Mouse (Mus musculus) adrenal gland, postnatal 10 days (tissue): ENCODE data around the gene Atp2a2. TPM values are rescaled to one million over a fixed set of nuclear protein-coding genes. Genes with fewer than 3 reads are reported as not detected.

Experiments
- DNase-seq: peaks from one replicate; pipeline ENCODE4 v3.0.0; 2021; ENCODE audit warnings: mixed read lengths
- total RNA-seq, 2 experiments: library from RNA; stranded (reverse); gene quantifications; 2 replicates each; pipeline ENCODE4 v1.2.3; 2021

Gene Atp2a2
- total RNA-seq, 2 experiments from 2014 or later = 202 to 226 TPM

DNA sequence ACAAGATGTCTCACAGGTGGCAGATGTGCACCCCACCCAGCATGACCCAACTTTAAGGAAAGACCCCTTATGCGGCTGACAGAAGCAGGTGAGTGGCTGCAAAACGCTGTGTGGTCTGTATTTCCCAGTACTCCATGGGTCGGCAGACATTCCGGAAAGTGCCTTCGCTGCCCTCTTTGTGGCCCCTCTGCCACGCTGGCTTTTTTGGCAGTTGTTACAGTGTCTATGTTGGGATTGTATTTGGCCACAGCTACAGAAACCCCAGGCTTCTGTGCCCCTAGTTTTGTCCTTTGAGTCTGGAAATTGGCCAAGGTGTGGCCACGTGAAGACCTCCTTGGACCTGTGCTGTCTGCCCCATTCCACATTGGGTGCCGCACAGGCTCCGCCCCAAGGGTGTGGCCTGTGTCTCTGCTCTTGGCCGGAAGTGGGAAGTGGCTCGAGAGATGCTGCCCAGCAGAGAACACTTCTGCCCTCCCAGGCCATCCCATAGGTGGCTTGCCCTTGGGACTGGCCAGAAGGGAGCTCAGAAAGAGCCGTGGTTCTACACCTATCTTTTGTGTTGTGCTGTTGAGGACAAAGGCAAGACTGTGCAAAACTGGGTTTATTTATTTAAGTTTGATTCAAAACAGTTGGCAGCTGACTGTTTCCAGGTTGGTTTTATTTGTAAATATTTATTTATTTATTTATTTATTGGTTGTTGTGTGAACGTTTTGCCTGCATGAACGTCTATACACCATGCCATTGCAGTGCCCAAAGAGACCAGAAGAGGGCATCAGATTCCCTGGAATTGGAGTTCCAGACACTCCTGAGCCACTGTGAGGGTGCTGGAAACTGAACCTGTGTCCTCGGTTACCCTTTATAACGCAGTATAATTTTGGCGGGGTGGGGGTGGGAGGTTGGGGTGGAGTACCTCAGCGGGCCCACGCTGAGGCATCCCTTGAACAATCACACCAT is 92.1 kb downstream of the Atp2a2 start:
- no peak for DNase-seq

GRCm38 (mm10) chr5:122405537-122405936 is 96.5 kb downstream of the Atp2a2 start:
- no peak for DNase-seq

Other genes starting within 250 kb of the Atp2a2 start
- gene Tctn1, start 237.8 kb downstream of the Atp2a2 start, total RNA-seq = 10 to 100 TPM; 11.1 to 13.5 TPM
- gene Pptc7, start 217.9 kb downstream of the Atp2a2 start, total RNA-seq = 10 to 100 TPM; 36.7 to 49.2 TPM
- 1 to 10 TPM; 4.6 to 4.8 TPM for gene Rad9b, start 148.0 kb downstream of the Atp2a2 start, total RNA-seq
- gene Vps29, start 147.9 kb downstream of the Atp2a2 start, total RNA-seq = 100 to 1,000 TPM; 121 to 131 TPM
- 10 to 100 TPM; 27.2 to 33.8 TPM for gene Gpn3, start 130.3 kb downstream of the Atp2a2 start, total RNA-seq
- 10 to 100 TPM; 30.3 to 32.7 TPM for gene Fam216a, start 129.9 kb downstream of the Atp2a2 start, total RNA-seq
- gene Arpc3, start 110.3 kb downstream of the Atp2a2 start, total RNA-seq = 100 to 1,000 TPM; 164 to 207 TPM
- 10 to 100 TPM; 46.8 to 50.1 TPM for gene Anapc7, start 80.5 kb downstream of the Atp2a2 start, total RNA-seq
- 10 to 100 TPM; 19.0 to 20.4 TPM for gene Ift81, start 112.3 kb upstream of the Atp2a2 start, total RNA-seq
- gene P2rx7, start 141.7 kb upstream of the Atp2a2 start, total RNA-seq = 1 to 10 TPM; 3.2 to 5.1 TPM
- gene P2rx4, start 205.3 kb upstream of the Atp2a2 start, total RNA-seq = 10 to 100 TPM; 29.5 to 32.4 TPM